ENCODE assay signal across 27 mouse cellular contexts in the genomic region with DNA sequence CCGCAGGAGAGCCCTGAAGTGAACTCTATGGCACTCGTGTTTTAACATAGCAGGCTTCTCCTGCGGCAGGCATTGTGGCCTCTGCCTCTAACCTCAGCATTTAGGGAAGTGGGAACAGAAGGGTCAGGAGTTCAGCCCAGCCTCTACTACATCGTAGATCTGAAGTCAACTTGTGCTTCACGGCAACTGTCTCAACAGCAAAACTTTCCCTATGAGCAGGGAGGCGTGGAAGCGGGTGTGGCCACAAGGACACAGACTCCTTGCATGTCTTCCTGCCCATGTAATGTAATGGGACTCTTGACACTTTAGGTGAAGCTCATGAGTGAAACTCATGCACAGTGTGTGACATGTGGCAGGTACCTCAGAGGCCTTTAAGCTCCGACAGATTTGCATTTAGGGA. TPM values are rescaled to one million over a fixed set of nuclear protein-coding genes. Genes with fewer than 3 reads are reported as not detected.
DNase-seq lines count a peak whose midpoint lies in the region; ATAC-seq and TF ChIP-seq lines count a peak whose summit lies in the region.
"Had no signal": no experiment of that assay in that cellular context is flagged by ENCODE, and none has a peak within 500 bp of the region (broad histone marks: within the 10 kb centered on the region; RNA-seq: fewer than 3 reads in every experiment).

No protein-coding gene starts in this region.

- WGBS in liver, postnatal 0 days (ENCODE audit: insufficient replicate concordance): 39% methylated on average over 8 of the region's 8 CpGs
- 42% methylated on average over 8 of the region's 8 CpGs for WGBS in liver, embryonic 12.5 days (ENCODE audit: insufficient replicate concordance)

- no peak overlapping the region for H3K4me3 ChIP-seq in liver, postnatal 0 days (ENCODE audit: low read depth, low read length)
- H3K4me3 ChIP-seq in liver, embryonic 12.5 days: no peak overlapping the region
- H3K4me3 ChIP-seq: embryonic facial prominence, embryonic 15.5 days; heart, adult 2 months; heart, embryonic 13.5 days; hindbrain, embryonic 13.5 days; limb, embryonic 12.5 days; midbrain, embryonic 12.5 days had no signal

- no peaks in the 10 kb centered on the region for H3K36me3 ChIP-seq in liver, postnatal 0 days (replicated peaks; ENCODE audit: insufficient read depth, low read length)
- no peaks in the 10 kb centered on the region for H3K36me3 ChIP-seq in liver, embryonic 12.5 days
- H3K36me3 ChIP-seq in splenic B cell, adult 2 months (ENCODE audit: control insufficient read depth, insufficient read depth, low read length, poor library complexity, severe bottlenecking): no peaks in the 10 kb centered on the region
- H3K36me3 ChIP-seq: embryonic facial prominence, embryonic 15.5 days; hindbrain, embryonic 13.5 days; limb, embryonic 12.5 days; midbrain, embryonic 12.5 days had no signal

- no peak overlapping the region for H3K27ac ChIP-seq in liver, postnatal 0 days (ENCODE audit: low read depth)
- H3K27ac ChIP-seq in liver, embryonic 12.5 days: no peak overlapping the region
- H3K27ac ChIP-seq: embryonic facial prominence, embryonic 15.5 days; heart, adult 2 months; hindbrain, embryonic 13.5 days; kidney, postnatal 0 days; limb, embryonic 12.5 days; macrophage; midbrain, embryonic 12.5 days; stomach, postnatal 0 days had no signal

- H3K27me3 ChIP-seq in liver, postnatal 0 days (ENCODE audit: insufficient read depth, low read length): no peaks in the 10 kb centered on the region
- no peaks in the 10 kb centered on the region for H3K27me3 ChIP-seq in liver, embryonic 12.5 days (replicated peaks)
- H3K27me3 ChIP-seq in splenic B cell, adult 2 months (ENCODE audit: control insufficient read depth, insufficient read depth, low read length, poor library complexity, severe bottlenecking): no peaks in the 10 kb centered on the region
- H3K27me3 ChIP-seq: embryonic facial prominence, embryonic 15.5 days; heart, embryonic 13.5 days; hindbrain, embryonic 13.5 days; limb, embryonic 12.5 days; midbrain, embryonic 12.5 days had no signal

- DNase-seq in liver, postnatal 0 days: peak; percentile 20
- DNase-seq in thymus, postnatal 4 days: peak; percentile 46
- no peak for DNase-seq in thymus, postnatal 10 days (ENCODE audit: low spot score in 2 of 2)
- peak; percentile 35 for DNase-seq in splenic B cell, adult 2 months (ENCODE audit: low read depth, low spot score)
- DNase-seq in right cerebral cortex, adult 2 months (ENCODE audit: low spot score in 2 of 2): no peak
- DNase-seq in adipocyte (ENCODE audit: low spot score): no peak
- DNase-seq: adrenal gland, postnatal 10 days; cerebellum, adult 2 months; cerebellum, postnatal 25 days; gastrocnemius, postnatal 14 days; heart, adult 2 months; kidney, adult 18-20 months; lung, adult 2 months; right cerebral cortex, postnatal 4 days had no signal

- no peak for TF ChIP-seq EP300 in liver, postnatal 0 days (IDR thresholded peaks at IDR 0.05; ENCODE audit: low read depth)

- no peak for TF ChIP-seq CTCF in liver, postnatal 0 days (IDR thresholded peaks at IDR 0.05; ENCODE audit: low read depth)

- no peaks in the 10 kb centered on the region for H3K9me3 ChIP-seq in liver, postnatal 0 days (ENCODE audit: low read length)
- no peaks in the 10 kb centered on the region for H3K9me3 ChIP-seq in liver, embryonic 12.5 days (replicated peaks)
- H3K9me3 ChIP-seq: embryonic facial prominence, embryonic 15.5 days; heart, embryonic 13.5 days; hindbrain, embryonic 13.5 days; limb, embryonic 12.5 days; midbrain, embryonic 12.5 days had no signal

- ATAC-seq in liver, postnatal 0 days: no peak
- ATAC-seq in liver, embryonic 12.5 days: no peak
- peak; percentile 97 for ATAC-seq in megakaryocyte, adult 5-6 weeks (ENCODE audit: poor library complexity, severe bottlenecking)
- ATAC-seq: activated CD4-positive, CD25-positive, alpha-beta regulatory T cell, adult 4 months; forebrain, embryonic 16.5 days had no signal

- no peak overlapping the region for H3K9ac ChIP-seq in liver, postnatal 0 days (replicated peaks)
- no peak overlapping the region for H3K9ac ChIP-seq in liver, embryonic 12.5 days
- H3K9ac ChIP-seq: embryonic facial prominence, embryonic 15.5 days; heart, embryonic 13.5 days; hindbrain, embryonic 13.5 days; limb, embryonic 12.5 days; midbrain, embryonic 12.5 days had no signal

- H3K4me2 ChIP-seq in liver, postnatal 0 days (ENCODE audit: low read depth, low read length): no peak overlapping the region
- H3K4me2 ChIP-seq in liver, embryonic 12.5 days: no peak overlapping the region
- H3K4me2 ChIP-seq: embryonic facial prominence, embryonic 15.5 days; heart, embryonic 13.5 days; hindbrain, embryonic 13.5 days; limb, embryonic 12.5 days; liver, embryonic 11.5 days; midbrain, embryonic 12.5 days had no signal

- H3K4me1 ChIP-seq in liver, postnatal 0 days (ENCODE audit: insufficient read depth): no peaks in the 10 kb centered on the region; the same call in 1 of the 2 replicates
- H3K4me1 ChIP-seq in liver, embryonic 12.5 days: peaks cover 6% of the 10 kb centered on the region
- H3K4me1 ChIP-seq: embryonic facial prominence, embryonic 15.5 days; hindbrain, embryonic 13.5 days; midbrain, embryonic 12.5 days had no signal

RNA-seq across cellular contexts. Expression of gene Oaz2, which starts 12.3 kb away (rescaled TPM):
- polyA plus RNA-seq in liver, postnatal 0 days (2015; fragmentation: Nextera tagmentation; extraction: Ambion mirVana): 50.9 and 52.8 TPM in 2 replicates
- 70.3 and 71.0 TPM in 2 replicates for polyA plus RNA-seq in liver, embryonic 12.5 days (2016; fragmentation: Nextera tagmentation; extraction: Ambion mirVana)
- 12.5 and 15.9 TPM in 2 replicates for total RNA-seq in megakaryocyte, adult 5-6 weeks (2015)
- total RNA-seq in megakaryocyte, adult 5-6 weeks (2017): 40.2 and 43.9 TPM in 2 replicates

RNA-seq across cellular contexts. Expression of gene Rbpms2, which starts 26.1 kb away (rescaled TPM):
- polyA plus RNA-seq in liver, postnatal 0 days (2015; fragmentation: Nextera tagmentation; extraction: Ambion mirVana): 23.5 and 26.1 TPM in 2 replicates
- polyA plus RNA-seq in liver, embryonic 12.5 days (2016; fragmentation: Nextera tagmentation; extraction: Ambion mirVana): 19.2 and 19.3 TPM in 2 replicates
- 0.45 TPM in 1 of 2 replicates, not detected in the other for total RNA-seq in megakaryocyte, adult 5-6 weeks (2015)
- total RNA-seq in megakaryocyte, adult 5-6 weeks (2017): not detected in 2 replicates

Comparison
In these comparisons a context has a peak if more than half of its experiments do, and no peak if none do; other contexts are left out.
1. DNase-seq: peak in liver, postnatal 0 days (single experiment), thymus, postnatal 4 days (single experiment) and splenic B cell, adult 2 months (single experiment); none in thymus, postnatal 10 days (0 of 2), right cerebral cortex, adult 2 months (0 of 2) and adipocyte (single experiment).